17 mouse cellular contexts compared by ENCODE assay signal in genomic region chr12:108689167-108689566, GRCm38 (mm10). TPM values are rescaled to one million over a fixed set of nuclear protein-coding genes. Genes with fewer than 3 reads are reported as not detected.
DNase-seq lines count a peak whose midpoint lies in the region; ATAC-seq and TF ChIP-seq lines count a peak whose summit lies in the region.
"Had no signal": no experiment of that assay in that cellular context is flagged by ENCODE, and none has a peak within 500 bp of the region (broad histone marks: within the 10 kb centered on the region; RNA-seq: fewer than 3 reads in every experiment).

No protein-coding gene starts in this region.

- no peak overlapping the region for H3K4me3 ChIP-seq in heart, postnatal 0 days (ENCODE audit: low read depth, low read length)
- H3K4me3 ChIP-seq in heart, embryonic 11.5 days (ENCODE audit: low read depth, low read length): no peak overlapping the region
- H3K4me3 ChIP-seq in megakaryocyte, embryonic 14.5 days (replicated peaks): peak overlapping the region; percentile 4
- H3K4me3 ChIP-seq in lung, postnatal 0 days (ENCODE audit: low read depth, low read length): no peak overlapping the region
- H3K4me3 ChIP-seq in stomach, embryonic 15.5 days (replicated peaks): no peak overlapping the region
- no peak overlapping the region for H3K4me3 ChIP-seq in midbrain, embryonic 16.5 days (ENCODE audit: low read depth, low read length)
- H3K4me3 ChIP-seq: embryonic facial prominence, embryonic 10.5 days; hindbrain, embryonic 15.5 days; liver, embryonic 15.5 days; midbrain, embryonic 12.5 days had no signal

- no peak for TF ChIP-seq EP300 in heart, postnatal 0 days (IDR thresholded peaks at IDR 0.05; ENCODE audit: low read depth)
- no peak for TF ChIP-seq EP300 in lung, postnatal 0 days (IDR thresholded peaks at IDR 0.05)

- peak; percentile 52 for TF ChIP-seq CTCF in heart, postnatal 0 days (IDR thresholded peaks at IDR 0.05; ENCODE audit: low read depth)
- peak; percentile 67 for TF ChIP-seq CTCF in lung, postnatal 0 days (IDR thresholded peaks at IDR 0.05)

- no peak overlapping the region for H3K9ac ChIP-seq in heart, postnatal 0 days (replicated peaks; ENCODE audit: low read depth, low read length)
- no peak overlapping the region for H3K9ac ChIP-seq in heart, embryonic 11.5 days (ENCODE audit: low read depth, low read length)
- H3K9ac ChIP-seq in lung, postnatal 0 days (replicated peaks; ENCODE audit: low read depth): no peak overlapping the region
- no peak overlapping the region for H3K9ac ChIP-seq in stomach, embryonic 15.5 days
- H3K9ac ChIP-seq in midbrain, embryonic 16.5 days (ENCODE audit: low read depth, low read length): no peak overlapping the region
- H3K9ac ChIP-seq: hindbrain, embryonic 15.5 days; liver, embryonic 15.5 days; midbrain, embryonic 12.5 days had no signal

- peak; percentile 72 for DNase-seq in heart, postnatal 0 days (ENCODE audit: low spot score)
- DNase-seq in lung, postnatal 0 days (ENCODE audit: low spot score): peak; percentile 36
- DNase-seq in layer of hippocampus, adult 9-11 months: no peak
- DNase-seq: adrenal gland, postnatal 25 days; cerebellum, postnatal 25 days; gastrocnemius, postnatal 36 days had no signal

- no peaks in the 10 kb centered on the region for H3K27me3 ChIP-seq in heart, postnatal 0 days (ENCODE audit: control insufficient read depth, insufficient read depth, low read length)
- H3K27me3 ChIP-seq in heart, embryonic 11.5 days (ENCODE audit: control insufficient read depth, insufficient read depth, low read length): no peaks in the 10 kb centered on the region
- peaks cover 84% of the 10 kb centered on the region for H3K27me3 ChIP-seq in megakaryocyte, embryonic 14.5 days (replicated peaks)
- no peaks in the 10 kb centered on the region for H3K27me3 ChIP-seq in lung, postnatal 0 days (replicated peaks; ENCODE audit: insufficient read depth, low read length)
- no peaks in the 10 kb centered on the region for H3K27me3 ChIP-seq in stomach, embryonic 15.5 days (replicated peaks)
- no peaks in the 10 kb centered on the region for H3K27me3 ChIP-seq in midbrain, embryonic 16.5 days (ENCODE audit: control insufficient read depth, insufficient read depth, low read depth, low read length)
- H3K27me3 ChIP-seq: hindbrain, embryonic 15.5 days; liver, embryonic 15.5 days; midbrain, embryonic 12.5 days had no signal

- H3K27ac ChIP-seq in heart, postnatal 0 days (ENCODE audit: low read depth): no peak overlapping the region
- no peak overlapping the region for H3K27ac ChIP-seq in heart, embryonic 11.5 days (ENCODE audit: low read depth, low read length)
- no peak overlapping the region for H3K27ac ChIP-seq in lung, postnatal 0 days (ENCODE audit: low read length)
- H3K27ac ChIP-seq in stomach, embryonic 15.5 days: peak overlapping the region; percentile 62
- no peak overlapping the region for H3K27ac ChIP-seq in midbrain, embryonic 16.5 days (ENCODE audit: low read length)
- H3K27ac ChIP-seq: embryonic facial prominence, embryonic 10.5 days; hindbrain, embryonic 15.5 days; kidney, postnatal 0 days; liver, embryonic 15.5 days; midbrain, embryonic 12.5 days had no signal

- ATAC-seq in heart, postnatal 0 days (ENCODE audit: insufficient read depth, low read depth): peak; percentile 81
- no peak for ATAC-seq in heart, embryonic 11.5 days (replicated peaks; ENCODE audit: insufficient number of reproducible peaks, low FRiP score, low TSS enrichment)
- no peak for ATAC-seq in megakaryocyte, adult 5-6 weeks (ENCODE audit: poor library complexity, severe bottlenecking)
- ATAC-seq in lung, postnatal 0 days: peak; percentile 78
- peak; percentile 68 for ATAC-seq in stomach, embryonic 15.5 days (ENCODE audit: insufficient read depth, low FRiP score, low read depth)
- no peak for ATAC-seq in midbrain, embryonic 16.5 days

- H3K36me3 ChIP-seq in heart, postnatal 0 days (replicated peaks; ENCODE audit: control insufficient read depth, insufficient read depth, low read length): peaks cover 19% of the 10 kb centered on the region
- H3K36me3 ChIP-seq in heart, embryonic 11.5 days (ENCODE audit: control insufficient read depth, insufficient read depth, low read length): peaks cover 2% of the 10 kb centered on the region; the same call in 1 of the 2 replicates
- peaks cover 2% of the 10 kb centered on the region for H3K36me3 ChIP-seq in megakaryocyte, embryonic 14.5 days (replicated peaks; ENCODE audit: low read length)
- H3K36me3 ChIP-seq in lung, postnatal 0 days (ENCODE audit: insufficient read depth, low read length): no peaks in the 10 kb centered on the region
- H3K36me3 ChIP-seq in stomach, embryonic 15.5 days: peaks cover 14% of the 10 kb centered on the region
- H3K36me3 ChIP-seq in midbrain, embryonic 16.5 days (ENCODE audit: control insufficient read depth, insufficient read depth, low read length): peaks cover 6% of the 10 kb centered on the region
- H3K36me3 ChIP-seq: liver, embryonic 15.5 days had no signal

- no peaks in the 10 kb centered on the region for H3K9me3 ChIP-seq in heart, postnatal 0 days (replicated peaks; ENCODE audit: control insufficient read depth, low read length)
- no peaks in the 10 kb centered on the region for H3K9me3 ChIP-seq in heart, embryonic 11.5 days (replicated peaks; ENCODE audit: control insufficient read depth, low read length)
- H3K9me3 ChIP-seq in megakaryocyte, embryonic 14.5 days: no peaks in the 10 kb centered on the region
- H3K9me3 ChIP-seq in lung, postnatal 0 days (ENCODE audit: low read length): no peaks in the 10 kb centered on the region
- H3K9me3 ChIP-seq in stomach, embryonic 15.5 days: no peaks in the 10 kb centered on the region
- H3K9me3 ChIP-seq in midbrain, embryonic 16.5 days (replicated peaks; ENCODE audit: control insufficient read depth, low read length, poor library complexity, severe bottlenecking): no peaks in the 10 kb centered on the region
- H3K9me3 ChIP-seq: embryonic facial prominence, embryonic 10.5 days; hindbrain, embryonic 15.5 days; liver, embryonic 15.5 days; midbrain, embryonic 12.5 days had no signal

- no peak overlapping the region for H3K4me2 ChIP-seq in heart, postnatal 0 days (ENCODE audit: low read depth, low read length)
- no peak overlapping the region for H3K4me2 ChIP-seq in heart, embryonic 11.5 days
- no peak overlapping the region for H3K4me2 ChIP-seq in lung, postnatal 0 days (replicated peaks; ENCODE audit: low read depth, low read length)
- no peak overlapping the region for H3K4me2 ChIP-seq in stomach, embryonic 15.5 days
- no peak overlapping the region for H3K4me2 ChIP-seq in midbrain, embryonic 16.5 days (ENCODE audit: low read length)
- H3K4me2 ChIP-seq: hindbrain, embryonic 15.5 days; liver, embryonic 15.5 days; midbrain, embryonic 12.5 days had no signal

- peaks cover 5% of the 10 kb centered on the region for H3K4me1 ChIP-seq in heart, postnatal 0 days (ENCODE audit: control insufficient read depth, insufficient read depth)
- no peaks in the 10 kb centered on the region; the same call in 1 of the 2 replicates for H3K4me1 ChIP-seq in heart, embryonic 11.5 days (ENCODE audit: control insufficient read depth, insufficient read depth, low read length)
- H3K4me1 ChIP-seq in megakaryocyte, embryonic 14.5 days: peaks cover 23% of the 10 kb centered on the region; the same call in 1 of the 2 replicates
- H3K4me1 ChIP-seq in lung, postnatal 0 days (ENCODE audit: insufficient read depth, low read depth, low read length): no peaks in the 10 kb centered on the region
- H3K4me1 ChIP-seq in stomach, embryonic 15.5 days: peaks cover 36% of the 10 kb centered on the region; the same call in 1 of the 2 replicates
- no peaks in the 10 kb centered on the region for H3K4me1 ChIP-seq in midbrain, embryonic 16.5 days (ENCODE audit: control insufficient read depth, insufficient read depth, low read length)
- H3K4me1 ChIP-seq: hindbrain, embryonic 15.5 days; liver, embryonic 15.5 days; midbrain, embryonic 12.5 days had no signal

- WGBS in heart, postnatal 0 days: 39% methylated on average over 9 of the region's 9 CpGs
- WGBS in heart, embryonic 11.5 days (ENCODE audit: insufficient replicate concordance): 74% methylated on average over 9 of the region's 9 CpGs
- WGBS in lung, postnatal 0 days: 60% methylated on average over 9 of the region's 9 CpGs
- WGBS in stomach, embryonic 15.5 days: 64% methylated on average over 9 of the region's 9 CpGs
- 89% methylated on average over 9 of the region's 9 CpGs for WGBS in midbrain, embryonic 16.5 days

RNA-seq across cellular contexts. Expression of gene Degs2, which starts 12.9 kb away (rescaled TPM):
- total RNA-seq in heart, postnatal 0 days (2014; rRNA removed; ENCODE audit: low replicate concordance): 2.3 TPM in 1 of 2 replicates, not detected in the other
- polyA plus RNA-seq in heart, postnatal 0 days (2015; fragmentation: Nextera tagmentation; extraction: Ambion mirVana): 0.12 and 0.38 TPM in 2 replicates
- 0.54 and 1.2 TPM in 2 replicates for polyA plus RNA-seq in heart, embryonic 11.5 days (2014; fragmentation: Nextera tagmentation; extraction: Ambion mirVana)
- polyA plus RNA-seq in megakaryocyte, embryonic 14.5 days (2012; ENCODE audit: insufficient read depth, low replicate concordance): not detected in 2 replicates
- 0.41 TPM in 1 of 2 replicates, not detected in the other for total RNA-seq in megakaryocyte, adult 5-6 weeks (2015)
- 0.26 TPM in 1 of 2 replicates, not detected in the other for total RNA-seq in megakaryocyte, adult 5-6 weeks (2017)
- 0.74 and 0.75 TPM in 2 replicates for polyA plus RNA-seq in lung, postnatal 0 days (2015; fragmentation: Nextera tagmentation; extraction: Ambion mirVana)
- polyA plus RNA-seq in stomach, embryonic 15.5 days (2015; fragmentation: Nextera tagmentation; extraction: Ambion mirVana): 35.2 and 37.4 TPM in 2 replicates
- polyA plus RNA-seq in midbrain, embryonic 16.5 days (2015; fragmentation: Nextera tagmentation; extraction: Ambion mirVana): 2.9 and 3.3 TPM in 2 replicates
- total RNA-seq: adrenal gland, postnatal 25 days; MEL had no signal

Comparison
In these comparisons a context has a peak if more than half of its experiments do, and no peak if none do; other contexts are left out.
1. ATAC-seq: peak in heart, postnatal 0 days (single experiment), lung, postnatal 0 days (single experiment) and stomach, embryonic 15.5 days (single experiment); none in heart, embryonic 11.5 days (single experiment), megakaryocyte, adult 5-6 weeks (single experiment) and midbrain, embryonic 16.5 days (single experiment).